Mouse (Mus musculus) heart, postnatal 0 days (tissue): ENCODE results near the gene Psmd7.

ENCODE experiments used
- CTCF ChIP-seq: IDR thresholded peaks from 2 replicates; pipeline ENCODE4 v1.5.1; 2016; ENCODE audit warnings: antibody characterized with exemption, control low read depth, low read depth
- EP300 ChIP-seq: IDR thresholded peaks from 2 replicates; pipeline ENCODE4 v1.6.1; 2016; ENCODE audit warnings: antibody characterized with exemption, low read depth

DNA sequence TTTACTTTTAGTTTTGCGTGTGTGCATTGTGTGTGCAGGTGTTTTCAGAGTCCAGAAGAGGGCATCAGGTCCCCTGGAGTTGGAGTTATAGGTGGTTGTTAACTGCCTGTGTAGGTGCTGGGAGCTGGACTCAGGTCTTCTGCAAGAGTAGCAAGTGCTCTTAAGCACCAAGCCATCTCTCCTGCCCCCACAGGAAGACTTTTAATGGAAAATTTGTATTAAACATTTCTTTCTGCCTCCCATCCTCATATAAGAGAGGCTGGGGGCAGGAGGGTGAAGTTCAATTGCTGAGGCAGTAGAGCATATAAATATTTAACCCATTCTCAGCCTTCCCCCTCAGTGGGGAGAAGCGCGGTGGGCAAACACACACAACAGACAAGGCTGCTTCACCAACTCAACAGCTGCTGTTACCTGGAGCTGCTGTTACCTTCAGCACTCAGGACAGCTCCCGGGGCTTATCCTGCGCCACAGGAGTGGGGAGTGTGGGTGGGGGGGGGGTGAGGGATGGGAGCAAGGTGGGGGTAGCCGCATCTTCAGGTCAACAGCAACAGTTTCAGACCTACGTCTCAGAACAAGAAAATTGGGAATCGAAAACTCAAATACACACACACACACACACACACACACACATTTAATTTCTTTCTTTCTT is 40.4 kb upstream of the Psmd7 start:
- TF ChIP-seq CTCF (no peak), EP300 (no peak)
